Mouse (Mus musculus) monocyte, adult 5-6 weeks (primary cell): ENCODE data around the gene S100a5. TPM values are rescaled to one million over a fixed set of nuclear protein-coding genes. Genes with fewer than 3 reads are reported as not detected.

ENCODE experiments used
- ATAC-seq: fragments of 153-309, 156-312 bp; replicated peaks from 2 replicates; pipeline ENCODE4 v1.8.0; 2017; ENCODE audit warnings: mild to moderate bottlenecking; ENCODE audit not compliant: low TSS enrichment, insufficient number of reproducible peaks, severe bottlenecking, poor library complexity, low FRiP score
- total RNA-seq: library from RNA; stranded (forward); fragments of 200-1000, 200-491, 200-594 nt; gene quantifications from 3 replicates; pipeline ENCODE4 v1.2.3, GENCODE M21; 2017

S100a5 gene
- total RNA-seq, 1 experiment from 2014 or later: not detected

- ATAC-seq: peak; percentile 44; the same call in 1 of the 2 replicates
These were observed 7.1 kb downstream of the S100a5 start for GRCm38 (mm10) chr3:90615415-90615814.

GRCm38 (mm10) chr3:90615911-90616310 lies 7.6 kb downstream of the S100a5 start:
- no peak for ATAC-seq

- ATAC-seq: 0 out of 2 replicates have a peak, but pooled peaks have one; percentile 42
These were observed 9.3 kb downstream of the S100a5 start for GRCm38 (mm10) chr3:90617586-90617985.

GRCm38 (mm10) chr3:90621552-90621951 lies 13.2 kb downstream of the S100a5 start:
- no peak for ATAC-seq

GRCm38 (mm10) chr3:90623435-90624071 lies 15.2 kb downstream of the S100a5 start:
- no peak for ATAC-seq

- no peak for ATAC-seq
These were observed 17.2 kb downstream of the S100a5 start for GRCm38 (mm10) chr3:90625496-90625895.

GRCm38 (mm10) chr3:90626266-90627021 lies 18.1 kb downstream of the S100a5 start:
- ATAC-seq: no peak

GRCm38 (mm10) chr3:90627366-90627765 lies 19.0 kb downstream of the S100a5 start:
- ATAC-seq: no peak

- 0 out of 2 replicates have a peak, but pooled peaks have one; percentile 34 for ATAC-seq
These were observed 19.5 kb downstream of the S100a5 start for GRCm38 (mm10) chr3:90627807-90628206.

- ATAC-seq: no peak
These were observed 21.0 kb downstream of the S100a5 start for GRCm38 (mm10) chr3:90629298-90629697.

- 0 out of 2 replicates have a peak, but pooled peaks have one; percentile 22 for ATAC-seq
These were observed 23.7 kb downstream of the S100a5 start for GRCm38 (mm10) chr3:90631984-90632383.

- ATAC-seq: no peak
These were observed 30.4 kb downstream of the S100a5 start for GRCm38 (mm10) chr3:90638511-90639275.

- ATAC-seq: peak; percentile 76; the same call in 1 of the 2 replicates
These were observed 31.3 kb downstream of the S100a5 start for GRCm38 (mm10) chr3:90639511-90640154.

GRCm38 (mm10) chr3:90640981-90641380 lies 32.7 kb downstream of the S100a5 start:
- ATAC-seq: no peak

- ATAC-seq: no peak; the same call in 1 of the 2 replicates
These were observed 35.9 kb downstream of the S100a5 start for GRCm38 (mm10) chr3:90644220-90644619.

- ATAC-seq: no peak
These were observed 39.0 kb downstream of the S100a5 start for GRCm38 (mm10) chr3:90647291-90647690.

GRCm38 (mm10) chr3:90648981-90649380 lies 40.7 kb downstream of the S100a5 start:
- ATAC-seq: no peak

- ATAC-seq: no peak
These were observed 41.5 kb downstream of the S100a5 start for GRCm38 (mm10) chr3:90649832-90650231.
